Mouse (Mus musculus) telencephalon, adult 2 months (tissue): ENCODE results near the gene Tnfaip8l1.
A peak's percentile ranks its signal among the peaks of the same experiment; 100 is the strongest.

Experiments
- DNase-seq: peaks from one replicate; pipeline ENCODE4 v3.0.0-alpha.2; 2011; ENCODE audit warnings: low read depth, low spot score

Gene Tnfaip8l1

GRCm38 (mm10) chr17:56218377-56219191, 56.3 kb downstream of the Tnfaip8l1 start, which contains the start of gene Dpp9:
Gene Dpp9 (minus strand): TSS chr17:56218905.
- peak; percentile 98 for DNase-seq

GRCm38 (mm10) chr17:56219251-56219650, 57.0 kb downstream of the Tnfaip8l1 start:
- DNase-seq = no peak

GRCm38 (mm10) chr17:56219805-56220204, 57.5 kb downstream of the Tnfaip8l1 start:
- DNase-seq = no peak
